Mouse (Mus musculus) stomach, postnatal 0 days (tissue): Measurements from ENCODE around the gene Ppef2. TPM values are rescaled to one million over a fixed set of nuclear protein-coding genes. Genes with fewer than 3 reads are reported as not detected.

ENCODE experiments used
- ATAC-seq: fragments of 200-750 bp; cut with Nextera tagmentation; 2 replicates; pipeline ENCODE4 v1.8.0; 2017; ENCODE audit not compliant: low FRiP score, low TSS enrichment
- DNase-seq: peaks from one replicate; pipeline ENCODE4 v3.0.0-alpha.2; 2016; ENCODE audit warnings: low spot score
- H3K27ac ChIP-seq: fragments of 300-500 bp; sonication (generic); replicated peaks from 2 replicates; pipeline ENCODE4 v1.5.1; 2014; ENCODE audit warnings: mild to moderate bottlenecking, control low read depth
- H3K27me3 ChIP-seq: fragments of 300-500 bp; sonication (generic); 2 replicates; pipeline ENCODE4 v1.6.1; 2014; ENCODE audit warnings: low read length; ENCODE audit not compliant: control insufficient read depth, insufficient read depth
- H3K36me3 ChIP-seq: fragments of 300-500 bp; sonication (generic); 2 replicates; pipeline ENCODE4 v1.6.1; 2014; ENCODE audit warnings: low read length, mixed read lengths; ENCODE audit not compliant: control insufficient read depth, insufficient read depth
- H3K4me1 ChIP-seq: fragments of 300-500 bp; sonication (generic); replicated peaks from 2 replicates; pipeline ENCODE4 v1.6.1; 2014; ENCODE audit warnings: antibody characterized with exemption; ENCODE audit not compliant: control insufficient read depth, insufficient read depth
- H3K4me2 ChIP-seq: fragments of 300-500 bp; sonication (generic); replicated peaks from 2 replicates; pipeline ENCODE4 v1.6.1; 2014; ENCODE audit warnings: low read depth, mild to moderate bottlenecking, control low read depth, moderate library complexity
- H3K4me3 ChIP-seq: fragments of 300-500 bp; sonication (generic); 2 replicates; pipeline ENCODE4 v1.5.1; 2014; ENCODE audit warnings: low read depth, low read length, control low read depth
- H3K9ac ChIP-seq: fragments of 300-500 bp; sonication (generic); 2 replicates; pipeline ENCODE4 v1.6.1; 2014; ENCODE audit warnings: mild to moderate bottlenecking, low read length, control low read depth, mixed read lengths
- H3K9me3 ChIP-seq: fragments of 300-500 bp; sonication (generic); 2 replicates; pipeline ENCODE4 v1.6.1; 2016; ENCODE audit warnings: low read length; ENCODE audit not compliant: control insufficient read depth
- CTCF ChIP-seq: IDR thresholded peaks from 2 replicates; pipeline ENCODE4 v1.5.1; 2016; ENCODE audit warnings: antibody characterized with exemption, low read depth, mild to moderate bottlenecking, moderate library complexity
- EP300 ChIP-seq: optimal IDR thresholded peaks from 2 replicates; pipeline ENCODE3; 2016; ENCODE audit warnings: antibody characterized with exemption
- WGBS: fragments of 180-500 bp; shearing (Covaris S2); extraction: QIAGEN DNeasy Blood & Tissue Kit; methylation state at CpG from one replicate; pipeline ENCODE4 v1.1.7; 2014; 5-methylcytosine and 5-hydroxymethylcytosine counted together
- polyA plus RNA-seq: library from polyadenylated mRNA; unstranded; fragments of >200 nt; fragmentation: Nextera tagmentation; extraction: Ambion mirVana; gene quantifications from 2 replicates; pipeline ENCODE4 v1.2.1, GENCODE M21; 2015

The Ppef2 gene
- 0.12 and 0.30 TPM in 2 replicates for polyA plus RNA-seq

GRCm38 (mm10) chr5:92256218-92256617 is at the start of gene Ppef2:
Gene Ppef2 (minus strand): TSS chr5:92256278.
- DNase-seq (no peak), ATAC-seq (no peak)
- no peak within 1 kb of the TSS for H3K27ac ChIP-seq
- no peaks in the 10 kb centered on the region for H3K4me1 ChIP-seq
- 35% methylated on average over 6 of the region's 6 CpGs for WGBS
- no peaks in the 10 kb centered on the region for H3K36me3 ChIP-seq
- no peaks in the 10 kb centered on the region for H3K9me3 ChIP-seq
- H3K4me3 ChIP-seq: no peak within 1 kb of the TSS
- H3K27me3 ChIP-seq: no peaks in the 10 kb centered on the region
- TF ChIP-seq EP300 (no peak), CTCF (no peak)
- H3K4me2 ChIP-seq: no peak within 1 kb of the TSS
- H3K9ac ChIP-seq: no peak within 1 kb of the TSS

- Histone ChIP-seq H3K4me2 (no peak overlapping the region), H3K4me1 (no peaks in the 10 kb centered on the region; the same call in 1 of the 2 replicates), H3K4me3 (no peak overlapping the region), H3K36me3 (peaks cover 23% of the 10 kb centered on the region), H3K9me3 (no peaks in the 10 kb centered on the region), H3K27ac (no peak overlapping the region), H3K27me3 (no peaks in the 10 kb centered on the region), H3K9ac (no peak overlapping the region)
- TF ChIP-seq CTCF (no peak), EP300 (no peak)
- no peak for ATAC-seq
- WGBS: 82% methylated on average over 3 of the region's 3 CpGs
- DNase-seq: no peak
Observed at GRCm38 (mm10) chr5:92304291-92304690, 48.2 kb upstream of the Ppef2 start.

GRCm38 (mm10) chr5:92302149-92302840 is 46.2 kb upstream of the Ppef2 start:
- Histone ChIP-seq H3K4me3 (no peak overlapping the region), H3K9me3 (no peaks in the 10 kb centered on the region), H3K4me1 (no peaks in the 10 kb centered on the region), H3K4me2 (no peak overlapping the region), H3K27ac (no peak overlapping the region), H3K9ac (no peak overlapping the region), H3K27me3 (no peaks in the 10 kb centered on the region), H3K36me3 (peaks cover 31% of the 10 kb centered on the region)
- TF ChIP-seq CTCF: no peak
- peak; percentile 41 for DNase-seq
- 59% methylated on average over 13 of the region's 13 CpGs for WGBS
- ATAC-seq: peak; percentile 77

GRCm38 (mm10) chr5:92294525-92294924 is 38.4 kb upstream of the Ppef2 start:
- Histone ChIP-seq H3K4me3 (no peak overlapping the region), H3K36me3 (peaks cover 25% of the 10 kb centered on the region), H3K9me3 (no peaks in the 10 kb centered on the region), H3K4me2 (no peak overlapping the region), H3K27me3 (no peaks in the 10 kb centered on the region), H3K4me1 (no peaks in the 10 kb centered on the region), H3K27ac (no peak overlapping the region), H3K9ac (no peak overlapping the region)
- DNase-seq (no peak), ATAC-seq (no peak)
- 79% methylated on average over 2 of the region's 2 CpGs for WGBS
- TF ChIP-seq CTCF (no peak), EP300 (no peak)

- peak; percentile 61 for ATAC-seq
- no peaks in the 10 kb centered on the region for H3K4me1 ChIP-seq
- no peak overlapping the region for H3K27ac ChIP-seq
- H3K36me3 ChIP-seq: peaks cover 19% of the 10 kb centered on the region; the same call in 1 of the 2 replicates
- H3K9ac ChIP-seq: no peak overlapping the region
- TF ChIP-seq EP300 (no peak), CTCF (no peak)
- no peak overlapping the region for H3K4me2 ChIP-seq
- no peak overlapping the region for H3K4me3 ChIP-seq
- 83% methylated on average over 6 of the region's 6 CpGs for WGBS
- no peak for DNase-seq
- no peaks in the 10 kb centered on the region for H3K9me3 ChIP-seq
- H3K27me3 ChIP-seq: no peaks in the 10 kb centered on the region
Observed at GRCm38 (mm10) chr5:92291652-92292414, 35.8 kb upstream of the Ppef2 start.

GRCm38 (mm10) chr5:92287840-92288239 is 31.8 kb upstream of the Ppef2 start:
- Histone ChIP-seq H3K9ac (no peak overlapping the region), H3K4me3 (no peak overlapping the region), H3K27ac (no peak overlapping the region), H3K27me3 (no peaks in the 10 kb centered on the region), H3K9me3 (no peaks in the 10 kb centered on the region), H3K4me1 (no peaks in the 10 kb centered on the region), H3K36me3 (peaks cover 25% of the 10 kb centered on the region; the same call in 1 of the 2 replicates), H3K4me2 (no peak overlapping the region)
- 82% methylated on average over 6 of the region's 6 CpGs for WGBS
- ATAC-seq (no peak), DNase-seq (no peak)
- TF ChIP-seq EP300: no peak
- no peak for TF ChIP-seq CTCF
